Mouse (Mus musculus) c-Kit-positive CD71-positive TER-119-negative erythroid progenitor cells, embryonic 14.5 days (primary cell): ENCODE data around the gene Rbm42.

Source experiments
- DNase-seq: peaks from one replicate; pipeline ENCODE4 v3.0.0-alpha.2; 2013; ENCODE audit warnings: low read depth

Gene Rbm42

GRCm38 (mm10) chr7:30649591-30650540 is at the start of gene Rbm42:
Gene Rbm42, minus strand, starts transcription at chr7:30650317.
- peak; percentile 99 for DNase-seq

- DNase-seq = peak; percentile 50
Observed at GRCm38 (mm10) chr7:30698589-30698988, 48.5 kb upstream of the Rbm42 start, which contains the start of gene 2200002J24Rik. Gene 2200002J24Rik, plus strand, starts transcription at chr7:30698926.

- no peak for DNase-seq
Observed at GRCm38 (mm10) chr7:30698101-30698500, 48.0 kb upstream of the Rbm42 start.

DNA sequence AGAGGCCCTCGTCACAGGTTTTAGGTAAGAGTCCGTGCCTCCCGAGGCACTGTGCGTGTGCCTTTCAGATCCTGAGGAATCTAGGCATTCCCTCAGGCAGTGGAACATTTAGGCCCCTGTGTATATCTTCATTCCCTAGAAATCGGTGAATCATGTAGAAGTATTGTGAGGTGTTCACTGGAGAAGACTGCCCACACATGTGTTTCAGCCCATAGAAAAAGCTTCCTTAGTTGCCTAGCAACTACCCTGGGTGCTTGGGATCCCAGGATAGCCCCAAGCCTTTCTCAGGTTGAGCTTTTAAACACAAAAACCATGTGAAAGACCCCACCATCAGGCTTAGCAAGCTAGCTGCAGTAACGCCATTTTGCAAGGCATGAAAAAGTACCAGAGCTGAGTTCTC is 38.2 kb upstream of the Rbm42 start:
- DNase-seq = no peak

DNA sequence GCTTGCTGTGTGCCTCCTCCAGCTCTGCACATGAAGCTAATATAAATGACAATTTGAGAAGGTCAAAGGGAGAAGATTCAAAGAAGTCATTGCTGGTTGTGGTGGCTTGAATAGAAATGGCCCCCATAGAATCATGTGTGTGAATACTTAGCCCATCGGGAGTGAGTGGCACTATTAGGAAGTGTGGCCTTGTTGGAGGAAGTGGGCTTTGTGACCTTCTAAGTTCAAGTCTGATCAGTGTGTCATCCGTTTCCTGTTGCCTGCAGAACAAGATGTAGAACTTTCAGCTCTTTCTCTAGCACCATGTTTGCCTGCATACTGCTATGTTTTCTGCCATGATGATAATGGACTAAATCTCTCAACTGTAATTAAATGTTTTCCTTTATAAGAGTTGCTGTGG is 33.3 kb upstream of the Rbm42 start:
- no peak for DNase-seq

DNA sequence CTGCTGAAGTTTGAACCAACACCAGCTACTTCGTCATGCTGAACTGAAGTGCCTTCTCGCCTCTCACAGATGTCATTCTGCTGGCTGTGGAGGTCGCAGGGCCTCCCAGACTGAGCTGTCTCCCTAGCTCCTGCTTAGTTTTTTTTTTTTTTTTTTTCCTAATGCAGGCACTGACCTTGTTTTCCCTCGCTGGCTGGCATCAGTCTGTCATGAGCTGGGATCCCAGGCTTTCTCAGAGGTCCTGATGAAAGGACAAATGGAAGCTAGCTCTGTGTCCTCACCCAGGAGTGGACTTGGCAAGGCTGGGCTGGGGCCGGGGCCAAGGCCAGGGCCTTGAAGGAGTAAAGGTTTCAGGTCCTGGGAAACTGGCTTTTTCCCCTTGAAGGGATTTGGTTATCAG is 31.8 kb upstream of the Rbm42 start:
- DNase-seq = no peak

- no peak for DNase-seq
Observed at GRCm38 (mm10) chr7:30678263-30678975, 28.3 kb upstream of the Rbm42 start.

GRCm38 (mm10) chr7:30671480-30671879 is 21.4 kb upstream of the Rbm42 start, which contains the start of gene Pmis2:
Gene Pmis2, minus strand, starts transcription at chr7:30671605.
- no peak for DNase-seq

- DNase-seq = peak; percentile 52
Observed at GRCm38 (mm10) chr7:30669229-30669628, 19.1 kb upstream of the Rbm42 start.

DNA sequence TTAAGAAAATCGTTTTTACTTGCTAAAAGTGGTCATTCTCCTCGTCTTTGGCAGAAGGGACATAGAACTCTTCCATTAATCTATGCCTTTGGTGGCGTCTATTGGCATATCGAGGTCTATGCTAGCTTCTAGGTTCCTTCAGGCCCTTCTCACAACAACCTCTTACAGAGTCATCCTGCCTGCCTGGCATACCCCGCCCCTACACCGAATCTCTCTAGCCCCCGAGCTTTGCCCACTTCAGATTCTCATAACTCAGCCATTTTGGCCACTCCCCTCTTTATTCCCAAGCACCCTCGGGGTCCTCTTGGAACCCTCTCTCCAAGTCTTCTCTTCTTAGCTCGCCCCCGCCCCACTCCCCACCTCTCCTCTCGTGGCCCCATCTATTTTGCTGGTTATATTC is 15.2 kb upstream of the Rbm42 start:
- DNase-seq = no peak

- peak; percentile 92 for DNase-seq
Observed at GRCm38 (mm10) chr7:30664529-30665200, 14.5 kb upstream of the Rbm42 start, which contains the start of gene Haus5. Gene Haus5, minus strand, starts transcription at chr7:30664994.

DNA sequence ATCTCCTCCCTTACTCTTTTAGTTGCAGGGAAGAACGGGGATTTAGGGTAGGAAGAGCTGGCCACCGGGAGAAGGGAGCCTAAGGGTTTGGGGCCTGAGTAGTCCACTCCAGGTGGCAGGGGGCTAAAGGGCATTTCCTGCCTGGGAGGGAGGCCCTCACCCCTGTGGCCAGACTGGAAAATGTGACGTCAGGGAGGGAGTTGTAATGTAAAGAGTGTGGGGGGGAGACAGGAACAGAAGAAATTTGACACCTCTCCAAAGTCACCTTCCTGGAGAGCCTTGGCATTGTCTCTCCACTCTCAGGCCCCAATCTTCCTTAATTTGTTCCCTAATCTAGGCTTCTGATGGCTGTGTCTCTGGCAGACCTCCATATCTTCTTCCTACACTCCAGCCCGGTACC is 11.0 kb downstream of the Rbm42 start:
- DNase-seq = no peak

DNA sequence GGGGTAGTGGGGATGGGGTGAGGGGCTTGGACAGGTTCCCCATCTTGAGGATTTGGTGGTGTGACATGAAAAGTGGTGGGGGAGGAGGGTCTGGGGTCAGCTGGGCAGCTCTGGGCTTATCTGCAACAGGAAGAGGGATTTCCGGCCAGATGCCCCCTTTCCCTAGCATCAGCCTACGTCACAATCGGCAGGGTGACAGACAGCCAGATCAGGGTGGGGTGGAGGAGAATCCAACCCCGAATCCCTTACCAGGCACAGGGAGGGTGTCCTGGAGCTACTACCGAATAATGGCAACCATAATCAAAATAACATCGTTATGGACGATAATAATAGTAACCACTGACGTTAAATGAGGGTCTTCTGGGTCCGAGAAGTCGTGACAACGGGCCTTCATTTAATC is 13.7 kb downstream of the Rbm42 start:
- no peak for DNase-seq

DNA sequence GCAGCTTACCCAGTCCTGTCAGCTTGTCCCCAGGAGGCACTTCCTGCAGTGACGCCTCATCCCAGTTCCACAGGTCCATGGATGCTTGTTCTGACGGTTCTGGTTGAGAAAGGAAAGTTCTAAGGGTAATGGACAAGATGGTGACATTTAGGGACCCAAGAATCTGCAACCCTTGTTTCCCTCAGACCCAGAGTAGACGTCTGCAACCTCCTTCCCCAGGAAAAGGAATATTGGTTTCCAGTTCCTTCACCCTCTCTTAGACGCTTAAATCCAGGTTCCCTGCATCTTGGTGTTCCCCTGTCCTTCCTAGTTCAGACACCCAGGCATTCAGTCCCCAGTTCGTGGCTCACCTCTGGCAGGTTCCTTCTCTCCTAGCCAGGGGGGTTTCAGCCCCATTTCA is 14.4 kb downstream of the Rbm42 start, which contains the start of gene Etv2:
Gene Etv2 (minus strand): TSS at position 101 of the 400 bp plus-strand sequence.
- no peak for DNase-seq

DNA sequence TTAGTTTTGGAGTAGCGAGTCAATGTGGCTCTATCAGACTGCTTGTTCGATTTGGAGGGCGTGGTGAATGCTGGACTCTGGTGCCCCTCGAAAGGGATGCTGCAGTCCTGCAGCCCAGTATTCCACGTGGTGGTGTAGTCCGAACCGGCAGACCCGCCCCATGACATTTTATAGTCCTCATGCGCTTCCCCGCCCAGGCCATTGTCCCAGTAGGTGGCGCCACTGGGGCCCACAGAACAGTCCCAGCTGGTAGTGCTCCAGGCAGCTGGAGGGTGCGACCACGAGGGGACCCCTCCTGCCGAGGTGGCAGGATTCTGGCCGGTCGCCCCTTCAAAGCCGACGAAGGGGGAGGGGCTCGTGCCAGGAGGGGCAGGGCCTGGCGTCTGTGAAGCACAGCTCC is 15.5 kb downstream of the Rbm42 start:
- DNase-seq = peak; percentile 45

DNA sequence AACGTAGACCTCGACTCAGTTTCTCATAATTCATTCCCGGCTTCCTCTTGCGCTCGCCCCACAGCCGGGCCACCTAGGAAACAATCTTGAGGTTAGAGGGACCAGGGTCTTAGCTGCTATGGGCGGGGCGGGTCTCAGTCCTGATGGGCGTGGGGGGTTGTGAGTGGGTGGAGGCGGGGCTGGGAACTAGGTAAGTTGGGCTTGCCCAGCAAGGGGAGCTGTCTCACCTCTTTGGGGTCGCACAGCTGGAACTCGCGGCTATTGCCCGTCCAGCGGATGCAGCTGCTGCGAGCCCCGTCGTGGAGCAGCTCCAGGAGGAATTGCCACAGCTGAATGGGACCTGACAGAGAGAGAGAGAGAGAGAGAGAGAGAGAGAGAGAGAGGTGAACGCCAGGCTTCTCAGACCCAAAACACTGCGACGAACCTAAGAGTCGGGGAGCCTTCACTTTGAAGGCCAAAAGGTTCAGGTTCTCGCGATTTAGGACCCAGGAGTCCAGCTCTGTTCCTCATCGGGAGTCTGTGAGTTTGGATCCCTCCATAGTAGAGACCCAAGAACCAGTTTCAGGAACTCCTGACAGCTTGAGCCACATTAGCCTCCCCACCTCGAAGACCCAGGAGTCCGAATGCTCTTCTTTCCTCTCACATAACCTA is 16.2 kb downstream of the Rbm42 start:
- no peak for DNase-seq

- no peak for DNase-seq
Observed at GRCm38 (mm10) chr7:30629013-30629412, 21.1 kb downstream of the Rbm42 start.

DNA sequence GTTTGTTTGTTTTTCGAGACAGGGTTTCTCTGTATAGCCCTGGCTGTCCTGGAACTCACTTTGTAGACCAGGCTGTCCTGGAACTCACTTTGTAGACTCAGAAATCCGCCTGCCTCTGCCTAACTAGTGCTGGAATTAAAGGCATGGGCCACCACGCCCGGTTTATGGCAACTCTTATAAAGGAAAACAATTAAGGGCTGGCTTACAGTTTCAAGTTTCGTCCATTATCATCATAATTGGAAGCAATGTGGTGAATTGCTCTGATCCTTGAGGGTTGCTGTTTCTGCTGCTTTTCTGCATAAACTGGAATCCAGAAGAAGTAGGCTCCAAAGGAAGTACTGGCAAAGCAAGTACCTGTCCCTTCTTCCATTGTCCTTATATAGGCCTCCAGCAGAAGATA is 23.5 kb downstream of the Rbm42 start:
- no peak for DNase-seq

DNA sequence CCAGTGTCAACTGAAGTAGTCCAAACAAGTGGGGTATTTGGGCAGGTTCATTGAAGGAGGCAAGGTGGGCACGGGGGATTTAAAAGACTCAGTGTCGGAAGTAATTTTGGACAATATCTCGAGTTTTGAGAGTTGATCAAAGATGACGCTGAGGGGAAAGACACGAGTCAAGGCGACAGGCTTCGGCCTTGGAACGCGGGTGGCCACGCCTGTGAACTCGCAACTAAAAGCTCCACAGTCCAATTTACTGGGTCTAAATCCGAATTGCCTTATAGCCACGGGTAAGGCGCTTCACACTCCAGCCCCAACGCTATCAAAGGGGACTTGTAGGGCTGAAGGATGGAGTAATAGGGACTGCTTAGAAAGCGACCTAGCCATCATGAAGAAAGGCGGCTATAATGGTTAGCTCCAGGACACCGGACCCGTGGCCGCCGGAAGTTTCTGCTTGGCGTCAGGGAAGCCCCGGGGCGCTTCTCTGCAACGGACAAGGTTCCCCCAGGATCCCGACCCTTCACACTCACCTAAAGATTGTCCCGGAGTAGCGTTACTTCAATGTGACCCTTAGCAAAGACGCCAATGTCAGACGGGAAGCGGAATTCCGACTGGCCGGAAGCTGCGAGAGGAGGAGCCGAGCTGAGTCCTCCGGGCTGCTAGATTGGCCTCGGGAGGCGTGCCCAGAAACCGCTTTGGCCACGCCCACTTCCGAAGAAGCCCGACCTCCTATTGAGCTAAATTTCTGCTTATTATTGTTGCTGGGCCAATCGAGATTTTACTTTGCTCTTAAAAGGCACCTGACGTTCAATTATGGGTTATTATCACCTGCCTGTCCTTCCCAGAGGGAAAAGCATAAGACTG is 24.4 kb downstream of the Rbm42 start, which contains the start of gene Cox6b1:
Gene Cox6b1 (minus strand): TSS at position 622 of the 855 bp plus-strand sequence.
- peak; percentile 81 for DNase-seq

DNA sequence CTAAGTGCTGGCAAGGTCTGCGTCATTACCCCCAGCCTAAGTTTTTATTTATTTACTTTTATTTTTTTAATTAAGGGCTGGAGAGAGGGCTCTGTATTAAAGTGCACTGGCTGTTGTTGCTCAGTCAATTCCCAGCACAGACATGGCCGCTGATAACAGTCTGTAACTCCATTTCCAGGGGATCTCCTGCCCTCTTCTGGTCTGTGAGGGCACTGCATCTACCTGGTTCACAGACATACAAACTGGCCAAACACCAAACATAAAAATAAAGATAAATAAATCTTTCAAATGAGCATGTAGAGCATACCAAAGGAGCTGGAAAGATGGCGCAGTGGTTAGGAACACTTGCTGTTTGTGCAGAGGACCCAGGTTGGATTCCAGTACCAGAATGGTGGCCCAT is 30.9 kb downstream of the Rbm42 start:
- DNase-seq = peak; percentile 38

GRCm38 (mm10) chr7:30618658-30619057 is 31.5 kb downstream of the Rbm42 start:
- DNase-seq = no peak
